In the genomic region with DNA sequence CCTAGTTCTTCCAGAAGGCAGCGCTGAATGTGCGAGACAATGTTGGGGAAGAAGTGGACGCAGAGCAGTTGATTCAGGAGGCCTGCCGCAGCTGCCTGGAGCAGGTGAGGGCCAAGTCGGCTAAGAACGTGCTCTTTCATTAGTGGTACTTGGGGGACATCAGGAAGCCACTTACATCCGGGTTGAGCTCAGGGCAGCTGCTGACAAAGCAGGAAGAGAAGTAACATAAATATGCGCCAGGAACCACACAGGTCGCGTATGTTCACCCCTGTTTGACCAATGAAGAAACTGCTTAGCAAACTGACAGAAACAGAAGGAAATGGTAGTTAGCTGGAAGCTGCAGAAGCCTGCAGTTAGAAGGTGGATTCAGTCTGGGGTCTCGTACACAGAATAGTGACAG, we compare ENCODE assay signal across 26 mouse cellular contexts. TPM values are rescaled to one million over a fixed set of nuclear protein-coding genes. Genes with fewer than 3 reads are reported as not detected.
A peak's percentile ranks its signal among the peaks of the same experiment; 100 is the strongest.
DNase-seq lines count a peak whose midpoint lies in the region; ATAC-seq and TF ChIP-seq lines count a peak whose summit lies in the region.
"Had no signal": no experiment of that assay in that cellular context is flagged by ENCODE, and none has a peak within 500 bp of the region (broad histone marks: within the 10 kb centered on the region; RNA-seq: fewer than 3 reads in every experiment).

No protein-coding gene starts in this region.

- TF ChIP-seq EP300 in liver, postnatal 0 days (IDR thresholded peaks at IDR 0.05; ENCODE audit: low read depth), result 0 out of 2 replicates have a peak, but pooled peaks have one; percentile 10

- no peak for TF ChIP-seq CTCF in kidney, postnatal 0 days (IDR thresholded peaks at IDR 0.05; ENCODE audit: low read depth)
- TF ChIP-seq CTCF in liver, postnatal 0 days (IDR thresholded peaks at IDR 0.05; ENCODE audit: low read depth), result no peak

- H3K27ac ChIP-seq in heart, embryonic 11.5 days (ENCODE audit: low read depth, low read length), result peak overlapping the region; percentile 91
- H3K27ac ChIP-seq in kidney, postnatal 0 days, result no peak overlapping the region
- H3K27ac ChIP-seq in liver, postnatal 0 days (ENCODE audit: low read depth), result peak overlapping the region; percentile 39; the same call in 1 of the 2 replicates
- H3K27ac ChIP-seq: embryonic facial prominence, embryonic 12.5 days; hindbrain, embryonic 14.5 days; limb, embryonic 12.5 days; stomach, postnatal 0 days had no signal

- peaks cover 10% of the 10 kb centered on the region for H3K4me1 ChIP-seq in heart, embryonic 11.5 days (ENCODE audit: control insufficient read depth, insufficient read depth, low read length)
- H3K4me1 ChIP-seq in kidney, postnatal 0 days (replicated peaks; ENCODE audit: insufficient read depth, low read length), result no peaks in the 10 kb centered on the region
- H3K4me1 ChIP-seq in liver, postnatal 0 days (ENCODE audit: insufficient read depth), result peaks cover 7% of the 10 kb centered on the region
- H3K4me1 ChIP-seq: embryonic facial prominence, embryonic 12.5 days; limb, embryonic 12.5 days had no signal

- no peak overlapping the region for H3K9ac ChIP-seq in heart, embryonic 11.5 days (ENCODE audit: low read depth, low read length)
- H3K9ac ChIP-seq in kidney, postnatal 0 days (ENCODE audit: low read depth, low read length), result no peak overlapping the region
- no peak overlapping the region for H3K9ac ChIP-seq in liver, postnatal 0 days (replicated peaks)
- H3K9ac ChIP-seq: embryonic facial prominence, embryonic 12.5 days; hindbrain, embryonic 14.5 days; limb, embryonic 12.5 days had no signal

- H3K4me2 ChIP-seq in heart, embryonic 11.5 days, result no peak overlapping the region
- H3K4me2 ChIP-seq in kidney, postnatal 0 days (ENCODE audit: low read length), result no peak overlapping the region
- H3K4me2 ChIP-seq in liver, postnatal 0 days (ENCODE audit: low read depth, low read length), result no peak overlapping the region
- H3K4me2 ChIP-seq: embryonic facial prominence, embryonic 12.5 days; hindbrain, embryonic 14.5 days; limb, embryonic 12.5 days; midbrain, embryonic 11.5 days had no signal

- H3K9me3 ChIP-seq in heart, embryonic 11.5 days (replicated peaks; ENCODE audit: control insufficient read depth, low read length), result no peaks in the 10 kb centered on the region
- H3K9me3 ChIP-seq in kidney, postnatal 0 days (replicated peaks; ENCODE audit: low read length), result no peaks in the 10 kb centered on the region
- H3K9me3 ChIP-seq in liver, postnatal 0 days (ENCODE audit: low read length), result no peaks in the 10 kb centered on the region
- H3K9me3 ChIP-seq: embryonic facial prominence, embryonic 12.5 days; limb, embryonic 12.5 days had no signal

- H3K36me3 ChIP-seq in heart, embryonic 11.5 days (ENCODE audit: control insufficient read depth, insufficient read depth, low read length), result peaks cover 33% of the 10 kb centered on the region
- H3K36me3 ChIP-seq in kidney, postnatal 0 days (ENCODE audit: insufficient read depth, low read length), result peaks cover 61% of the 10 kb centered on the region
- H3K36me3 ChIP-seq in liver, postnatal 0 days (replicated peaks; ENCODE audit: insufficient read depth, low read length), result peaks cover 95% of the 10 kb centered on the region

- H3K4me3 ChIP-seq in heart, embryonic 11.5 days (ENCODE audit: low read depth, low read length), result no peak overlapping the region
- no peak overlapping the region for H3K4me3 ChIP-seq in kidney, postnatal 0 days (replicated peaks; ENCODE audit: low read depth, low read length)
- no peak overlapping the region for H3K4me3 ChIP-seq in liver, postnatal 0 days (ENCODE audit: low read depth, low read length)
- H3K4me3 ChIP-seq: embryonic facial prominence, embryonic 12.5 days; erythroblast, embryonic 14.5 days; limb, embryonic 12.5 days had no signal

- no peak for DNase-seq in heart, postnatal 4 days
- peak; percentile 19 for DNase-seq in kidney, postnatal 0 days (ENCODE audit: low spot score)
- DNase-seq in kidney, adult 9 months, result no peak
- no peak for DNase-seq in liver, postnatal 0 days
- no peak for DNase-seq in frontal cortex, postnatal 14 days (ENCODE audit: low spot score in 2 of 2)
- DNase-seq in spleen, postnatal 36 days (ENCODE audit: low spot score in 2 of 2), result no peak
- DNase-seq: adrenal gland, postnatal 36 days; cerebellum, adult 2 months; kidney, adult 8-10 months; kidney, postnatal 36 days; layer of hippocampus, adult 9-11 months; lung, adult 2 months; lung, postnatal 4 days; retina, postnatal 1 day; thymus, postnatal 14 days had no signal

- H3K27me3 ChIP-seq in heart, embryonic 11.5 days (ENCODE audit: control insufficient read depth, insufficient read depth, low read length), result no peaks in the 10 kb centered on the region
- no peaks in the 10 kb centered on the region for H3K27me3 ChIP-seq in kidney, postnatal 0 days (ENCODE audit: insufficient read depth, low read length)
- no peaks in the 10 kb centered on the region for H3K27me3 ChIP-seq in liver, postnatal 0 days (ENCODE audit: insufficient read depth, low read length)
- H3K27me3 ChIP-seq: embryonic facial prominence, embryonic 12.5 days; limb, embryonic 12.5 days had no signal

- ATAC-seq in heart, embryonic 11.5 days (replicated peaks; ENCODE audit: insufficient number of reproducible peaks, low FRiP score, low TSS enrichment), result no peak
- no peak for ATAC-seq in kidney, postnatal 0 days (replicated peaks; ENCODE audit: low FRiP score, low read depth)
- peak; percentile 47; the same call in 1 of the 2 replicates for ATAC-seq in common myeloid progenitor, adult 5-6 weeks (replicated peaks; ENCODE audit: low read depth, poor library complexity, severe bottlenecking)
- no peak for ATAC-seq in liver, postnatal 0 days
- ATAC-seq: forebrain, embryonic 14.5 days had no signal

- WGBS in heart, embryonic 11.5 days (ENCODE audit: insufficient replicate concordance), result 77% methylated on average over 11 of the region's 11 CpGs
- 67% methylated on average over 11 of the region's 11 CpGs for WGBS in kidney, postnatal 0 days
- 53% methylated on average over 11 of the region's 11 CpGs for WGBS in liver, postnatal 0 days (ENCODE audit: insufficient replicate concordance)

RNA-seq across cellular contexts. Expression of a gene that starts 8.3 kb away (rescaled TPM):
- polyA plus RNA-seq in heart, embryonic 11.5 days (2014; fragmentation: Nextera tagmentation; extraction: Ambion mirVana), result 52.6 and 57.3 TPM in 2 replicates
- total RNA-seq in heart, postnatal 4 days (2021), result 10 to 100 TPM; 41.2 to 42.0 TPM
- polyA plus RNA-seq in kidney, postnatal 0 days (2015; fragmentation: Nextera tagmentation; extraction: Ambion mirVana), result 58.5 and 62.4 TPM in 2 replicates
- total RNA-seq in common myeloid progenitor, adult 5-6 weeks (2017), result 26.7 and 29.6 TPM in 2 replicates
- polyA plus RNA-seq in liver, postnatal 0 days (2015; fragmentation: Nextera tagmentation; extraction: Ambion mirVana), result 33.7 and 34.2 TPM in 2 replicates

RNA-seq across cellular contexts. Expression of a gene that starts 8.4 kb away (rescaled TPM):
- polyA plus RNA-seq in heart, embryonic 11.5 days (2014; fragmentation: Nextera tagmentation; extraction: Ambion mirVana), result 0.19 TPM in 1 of 2 replicates, not detected in the other
- under 1 TPM; 0.26 to 0.27 TPM for total RNA-seq in heart, postnatal 4 days (2021)
- polyA plus RNA-seq in kidney, postnatal 0 days (2015; fragmentation: Nextera tagmentation; extraction: Ambion mirVana), result 0.64 and 1.1 TPM in 2 replicates
- 1.1 TPM in 1 of 2 replicates, not detected in the other for total RNA-seq in common myeloid progenitor, adult 5-6 weeks (2017)
- polyA plus RNA-seq in liver, postnatal 0 days (2015; fragmentation: Nextera tagmentation; extraction: Ambion mirVana), result 2.0 and 2.5 TPM in 2 replicates
- total RNA-seq: gastrocnemius, postnatal 25 days; monocyte, adult 5-6 weeks had no signal

RNA-seq across cellular contexts. Expression of a gene that starts 15.6 kb away (rescaled TPM):
- 449 and 506 TPM in 2 replicates for polyA plus RNA-seq in heart, embryonic 11.5 days (2014; fragmentation: Nextera tagmentation; extraction: Ambion mirVana)
- total RNA-seq in heart, postnatal 4 days (2021), result 100 to 1,000 TPM; 130 to 144 TPM
- polyA plus RNA-seq in kidney, postnatal 0 days (2015; fragmentation: Nextera tagmentation; extraction: Ambion mirVana), result 132 and 156 TPM in 2 replicates
- total RNA-seq in common myeloid progenitor, adult 5-6 weeks (2017), result 153 and 159 TPM in 2 replicates
- polyA plus RNA-seq in liver, postnatal 0 days (2015; fragmentation: Nextera tagmentation; extraction: Ambion mirVana), result 243 and 277 TPM in 2 replicates

RNA-seq across cellular contexts. Expression of a gene that starts 25.7 kb away (rescaled TPM):
- 0.48 and 1.4 TPM in 2 replicates for polyA plus RNA-seq in heart, embryonic 11.5 days (2014; fragmentation: Nextera tagmentation; extraction: Ambion mirVana)
- total RNA-seq in heart, postnatal 4 days (2021), result 10 to 100 TPM in 1 of 2 experiments, not detected in 1; 10.8 TPM
- 0.45 and 1.0 TPM in 2 replicates for polyA plus RNA-seq in kidney, postnatal 0 days (2015; fragmentation: Nextera tagmentation; extraction: Ambion mirVana)
- not detected in 2 replicates for total RNA-seq in common myeloid progenitor, adult 5-6 weeks (2017)
- polyA plus RNA-seq in liver, postnatal 0 days (2015; fragmentation: Nextera tagmentation; extraction: Ambion mirVana), result 6.5 and 127 TPM in 2 replicates
- total RNA-seq: monocyte, adult 5-6 weeks had no signal
- polyA plus RNA-seq: erythroblast, embryonic 14.5 days; forebrain, embryonic 14.5 days; midbrain, embryonic 11.5 days had no signal

RNA-seq across cellular contexts. Expression of a gene that starts 31.5 kb away (rescaled TPM):
- 25.1 and 27.2 TPM in 2 replicates for polyA plus RNA-seq in heart, embryonic 11.5 days (2014; fragmentation: Nextera tagmentation; extraction: Ambion mirVana)
- 10 to 100 TPM; 22.9 to 24.1 TPM for total RNA-seq in heart, postnatal 4 days (2021)
- 19.9 and 21.7 TPM in 2 replicates for polyA plus RNA-seq in kidney, postnatal 0 days (2015; fragmentation: Nextera tagmentation; extraction: Ambion mirVana)
- 0.23 TPM in 1 of 2 replicates, not detected in the other for total RNA-seq in common myeloid progenitor, adult 5-6 weeks (2017)
- 6.1 and 7.4 TPM in 2 replicates for polyA plus RNA-seq in liver, postnatal 0 days (2015; fragmentation: Nextera tagmentation; extraction: Ambion mirVana)
